Mouse (Mus musculus) bone marrow, adult 2 months (tissue): ENCODE results near the gene Gp1ba.

Experiments used
- CTCF ChIP-seq: fragments of 200-500 bp; IDR thresholded peaks from 2 replicates; pipeline ENCODE4 v1.5.1; 2011; ENCODE audit warnings: low read length, control low read depth; ENCODE audit not compliant: control insufficient read depth, insufficient read depth
- POLR2A ChIP-seq: fragments of 200-500 bp; IDR thresholded peaks from 2 replicates; pipeline ENCODE4 v1.6.1; 2011; ENCODE audit warnings: low read depth, mild to moderate bottlenecking, control low read depth, low read length, borderline replicate concordance; ENCODE audit not compliant: control insufficient read depth

- TF ChIP-seq CTCF (no peak), POLR2A (peak; percentile 18; the same call in 1 of the 2 replicates)
These were observed 16.9 kb downstream of the Gp1ba start for GRCm38 (mm10) chr11:70655571-70656455.
